Mouse (Mus musculus): Measurements from ENCODE around the gene Frk.
"Not testable (repeated sequence)": the region's sequence is repeated elsewhere in the genome, so short reads cannot be mapped to it uniquely, and the experiment has no call there.

Frk gene

DNA sequence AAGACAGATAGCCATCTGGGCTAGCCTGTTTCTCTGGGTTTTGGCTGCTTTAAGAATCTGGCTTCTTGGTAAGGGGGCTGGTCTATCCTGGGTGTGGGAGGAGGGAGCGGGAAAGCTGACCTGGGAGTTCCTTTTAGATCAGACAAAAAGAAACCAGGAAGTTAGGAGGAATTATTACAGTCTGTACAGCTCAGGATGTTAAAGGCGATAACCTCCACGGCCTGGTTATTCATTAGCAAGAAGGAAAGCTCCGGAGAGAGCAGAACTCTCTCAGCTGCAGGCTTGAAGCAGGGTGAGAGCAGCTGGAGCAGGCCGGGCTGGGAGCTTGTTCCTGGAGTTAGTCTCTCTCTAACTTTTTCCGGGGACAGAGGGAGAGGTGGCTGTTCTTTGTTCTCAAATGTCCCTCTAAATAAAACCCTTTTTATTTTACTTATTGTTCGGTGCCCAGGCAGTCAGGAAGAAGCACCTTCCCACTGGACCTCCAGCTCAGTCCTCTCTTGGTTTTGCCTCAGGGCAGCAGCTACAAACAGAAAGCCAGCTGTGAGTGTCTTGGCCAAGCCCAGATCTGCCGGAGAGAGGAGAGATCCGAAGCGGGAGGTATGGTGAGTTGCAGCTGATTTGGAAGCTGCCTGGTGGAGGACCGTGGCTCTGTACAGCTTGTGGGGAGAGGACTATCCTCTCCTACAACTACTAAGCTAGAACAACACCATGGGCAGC is at the start of gene Frk:
Gene Frk, plus strand, starts transcription at position 103 of the 717 bp plus-strand sequence.
- DNase-seq (ENCODE audit: low spot score in 2 of 2), result no peak

DNA sequence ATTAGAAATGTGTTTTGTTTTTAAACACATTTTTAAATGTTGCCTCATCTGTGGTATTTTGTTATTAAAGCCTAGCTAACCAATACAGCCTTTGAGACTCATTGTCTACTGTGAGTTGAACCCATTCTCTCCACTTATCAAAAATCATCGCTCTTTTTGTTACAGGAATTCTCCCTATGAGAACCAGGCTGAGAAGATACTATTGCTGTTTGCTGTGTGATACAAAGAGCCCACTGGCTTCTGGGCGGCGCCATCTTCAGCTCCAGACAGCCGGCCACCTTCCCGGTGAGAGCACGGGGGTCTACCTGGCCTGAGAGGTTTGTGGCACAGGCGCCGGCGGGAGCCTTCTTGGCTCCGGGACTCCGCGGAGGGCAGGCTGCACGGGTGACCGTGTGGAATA is 49.0 kb upstream of the Frk start:
- not testable (repeated sequence) for DNase-seq (ENCODE audit: low spot score in 2 of 2)

DNA sequence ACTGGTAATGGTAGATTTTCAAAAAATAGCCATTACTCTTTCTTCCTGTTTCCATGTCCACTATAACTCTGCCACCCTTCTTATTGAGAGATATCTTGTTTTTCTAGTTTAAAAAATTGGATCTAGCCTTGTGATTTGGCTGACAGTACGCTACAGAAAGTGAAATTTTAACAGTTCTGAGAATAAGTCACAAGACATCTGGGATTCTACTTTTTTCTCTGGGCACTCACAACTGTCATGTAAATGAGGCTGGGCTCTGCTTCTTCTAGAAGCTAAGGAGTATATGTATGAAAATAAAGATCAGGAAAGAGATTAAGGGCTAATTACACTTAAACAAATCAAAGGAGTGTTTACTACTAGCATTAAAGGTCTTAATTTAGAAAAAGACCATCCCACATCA is 33.7 kb upstream of the Frk start:
- no peak for DNase-seq (ENCODE audit: low spot score in 2 of 2)

DNA sequence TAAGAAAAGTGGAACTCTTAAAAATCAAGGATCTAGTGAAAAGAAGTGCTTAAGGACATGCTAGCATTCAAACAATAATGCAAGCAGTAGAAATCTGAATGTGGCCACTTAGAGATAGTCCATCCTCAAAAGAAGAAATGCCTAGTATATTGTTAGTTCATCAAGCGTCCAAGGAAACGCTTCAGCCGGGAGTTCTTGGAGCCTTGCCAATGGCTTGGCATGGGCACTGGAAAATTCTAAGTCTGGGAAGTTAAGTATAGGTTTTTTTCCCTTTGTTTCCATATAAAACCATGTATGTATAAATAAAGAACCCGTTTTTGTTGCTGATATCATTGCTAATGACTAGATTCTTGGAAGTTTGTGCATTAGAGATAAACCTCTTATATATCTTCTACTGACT is 21.7 kb upstream of the Frk start:
- DNase-seq (ENCODE audit: low spot score in 2 of 2), result no peak

DNA sequence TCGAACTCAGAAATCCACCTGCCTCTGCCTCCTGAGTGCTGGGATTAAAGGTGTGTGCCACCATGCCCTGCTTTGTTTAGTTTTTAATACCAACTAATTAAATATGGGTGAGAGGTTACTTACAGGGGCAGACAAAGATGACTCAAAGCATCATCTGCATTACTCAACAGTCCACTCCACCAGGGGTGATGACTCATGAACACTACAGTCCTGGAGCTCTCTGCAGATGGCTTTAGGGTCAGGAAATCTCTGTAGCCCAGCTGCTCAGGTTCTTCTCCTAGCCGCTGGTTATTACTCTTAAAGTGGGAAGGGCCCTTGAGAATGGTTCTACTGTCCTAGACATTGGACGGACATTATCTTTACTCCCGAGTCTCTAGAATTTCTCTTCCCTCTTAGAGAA is 18.9 kb upstream of the Frk start:
- no peak for DNase-seq (ENCODE audit: low spot score in 2 of 2)

DNA sequence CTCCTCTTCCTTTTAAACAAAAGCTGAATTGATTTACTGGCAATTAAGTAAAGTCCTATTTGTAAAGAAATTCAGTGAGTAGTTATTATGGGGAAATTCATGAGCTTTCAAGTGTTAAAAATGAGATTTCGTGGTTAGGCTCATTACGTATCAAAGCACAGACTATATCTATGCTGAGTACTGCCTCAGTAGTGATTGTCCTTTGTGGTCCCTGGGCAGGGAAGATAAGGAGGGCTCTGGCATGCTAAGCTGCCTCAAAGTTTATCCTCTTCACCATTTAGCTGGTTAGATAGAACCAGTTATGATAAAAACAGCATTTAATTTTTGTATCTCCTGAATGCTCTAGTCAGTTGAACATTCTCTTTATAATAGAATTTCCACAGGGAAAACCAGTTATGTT is 14.2 kb upstream of the Frk start:
- DNase-seq (ENCODE audit: low spot score in 2 of 2), result no peak

DNA sequence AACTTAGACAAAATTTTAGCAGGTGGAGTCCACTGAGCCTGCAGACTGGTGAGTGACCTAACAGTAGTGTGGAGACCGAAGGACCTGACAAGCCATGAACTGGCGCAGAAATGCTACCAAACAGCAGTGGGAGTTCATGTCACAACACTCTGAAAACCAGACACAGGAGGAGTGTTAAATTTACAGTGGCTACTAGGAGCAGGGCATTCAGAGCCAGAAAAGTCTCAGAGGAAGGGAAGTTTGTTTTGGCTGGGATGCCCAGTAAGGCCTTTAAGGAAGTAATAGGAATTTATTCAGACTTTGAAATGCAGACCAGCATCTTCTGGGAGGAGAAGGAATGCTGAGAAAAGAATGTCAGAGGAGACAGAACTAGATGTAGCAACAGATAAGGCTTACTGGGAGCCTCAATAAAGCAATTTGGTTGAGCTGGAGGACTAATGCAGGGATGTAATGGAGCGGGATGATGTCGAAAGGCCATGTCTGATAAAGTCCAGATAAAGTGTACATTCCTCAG is 3.2 kb upstream of the Frk start:
- DNase-seq (ENCODE audit: low spot score in 2 of 2), result no peak

DNA sequence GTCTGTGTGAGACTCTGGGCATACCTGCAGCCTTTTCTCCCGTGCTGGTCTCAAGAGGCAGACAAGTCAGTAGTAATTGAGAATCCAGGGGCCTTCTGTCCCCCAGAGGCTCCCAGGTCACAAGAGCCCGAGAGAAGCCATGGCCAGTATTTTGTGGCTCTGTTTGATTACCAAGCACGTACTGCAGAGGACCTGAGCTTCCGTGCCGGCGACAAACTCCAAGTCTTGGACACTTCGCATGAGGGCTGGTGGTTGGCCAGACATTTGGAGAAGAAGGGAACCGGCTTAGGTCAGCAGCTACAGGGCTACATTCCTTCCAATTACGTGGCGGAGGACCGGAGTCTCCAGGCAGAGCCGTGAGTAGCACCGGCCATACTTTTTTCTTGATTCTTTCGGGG is 814 bp downstream of the Frk start:
- DNase-seq (ENCODE audit: low spot score in 2 of 2), result no peak

DNA sequence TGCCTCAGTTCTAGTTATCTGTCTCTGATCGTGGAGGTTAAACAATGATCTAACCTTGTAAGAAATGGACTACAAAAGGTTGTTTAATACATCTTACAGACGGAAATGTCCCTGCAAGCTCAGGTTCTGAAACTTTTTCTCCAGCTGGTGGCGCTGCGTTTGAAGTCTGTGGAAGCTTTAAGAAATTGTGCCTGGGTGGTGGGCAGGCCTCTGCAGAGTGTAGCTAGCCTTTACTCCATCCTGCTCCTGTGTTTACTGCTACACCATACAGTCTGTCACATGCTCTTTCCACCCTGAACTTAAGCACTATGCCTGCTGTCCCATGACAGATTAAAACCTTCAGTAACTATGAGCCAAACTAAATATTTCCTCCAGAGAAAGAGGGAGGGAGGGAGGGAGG is 1.9 kb downstream of the Frk start:
- no peak for DNase-seq (ENCODE audit: low spot score in 2 of 2)

DNA sequence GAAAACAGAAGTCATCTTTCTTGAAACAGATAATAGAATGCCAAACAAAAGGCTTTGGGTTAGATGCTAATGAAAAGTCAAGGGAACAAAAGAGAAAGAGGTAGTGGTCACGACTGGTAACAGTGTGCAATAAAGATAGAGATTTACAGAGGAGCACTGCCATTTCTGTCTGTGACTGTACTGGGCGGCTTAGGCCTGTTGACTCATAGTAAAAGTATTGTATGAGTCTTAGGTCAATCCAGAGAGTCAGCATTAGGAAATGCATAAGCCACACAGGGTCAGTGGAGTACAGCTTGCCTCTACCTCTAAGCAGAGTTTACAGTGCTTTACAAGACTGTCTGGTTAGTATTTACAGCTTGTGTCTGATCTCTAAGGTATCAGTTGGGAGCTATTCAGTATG is 24.6 kb downstream of the Frk start:
- DNase-seq (ENCODE audit: low spot score in 2 of 2), result no peak

DNA sequence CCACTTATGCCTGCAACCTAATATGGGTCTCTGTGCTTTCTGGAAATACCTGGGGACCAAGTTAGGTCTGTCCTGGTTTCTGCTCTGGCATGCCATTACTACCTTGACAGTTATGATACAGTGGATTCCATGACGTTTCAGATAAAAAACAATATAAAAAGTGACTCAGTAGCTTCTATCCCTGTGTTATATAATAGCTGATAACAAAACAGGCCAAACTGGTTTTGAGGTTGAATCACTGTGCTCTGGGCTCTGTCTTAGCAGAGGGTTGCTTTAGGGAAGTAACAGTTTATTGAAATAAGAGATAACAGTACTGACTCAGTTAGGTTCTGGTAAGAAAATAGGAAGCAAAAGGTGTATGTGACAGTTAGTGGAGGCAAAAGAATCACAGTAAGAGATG is 25.4 kb downstream of the Frk start:
- no peak for DNase-seq (ENCODE audit: low spot score in 2 of 2)

DNA sequence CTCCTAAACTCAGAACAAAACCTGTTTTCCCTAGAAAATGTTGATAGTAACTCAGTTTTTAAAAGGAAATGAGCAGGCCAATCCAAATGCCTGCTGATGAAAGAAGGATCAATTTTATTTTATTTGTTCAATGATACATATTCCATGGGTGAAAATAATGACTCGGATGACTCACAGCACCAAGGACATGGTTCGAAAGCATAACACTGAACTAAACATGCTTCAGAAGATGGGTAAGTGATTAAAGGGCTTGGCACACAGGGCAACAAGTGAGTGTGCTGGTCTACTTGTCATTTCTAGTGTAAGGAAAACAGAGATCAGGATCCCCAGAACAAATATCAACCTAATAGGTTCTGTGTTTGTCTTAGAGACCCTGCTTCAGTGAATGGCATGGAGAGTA is 26.1 kb downstream of the Frk start:
- DNase-seq (ENCODE audit: low spot score in 2 of 2), result no peak

DNA sequence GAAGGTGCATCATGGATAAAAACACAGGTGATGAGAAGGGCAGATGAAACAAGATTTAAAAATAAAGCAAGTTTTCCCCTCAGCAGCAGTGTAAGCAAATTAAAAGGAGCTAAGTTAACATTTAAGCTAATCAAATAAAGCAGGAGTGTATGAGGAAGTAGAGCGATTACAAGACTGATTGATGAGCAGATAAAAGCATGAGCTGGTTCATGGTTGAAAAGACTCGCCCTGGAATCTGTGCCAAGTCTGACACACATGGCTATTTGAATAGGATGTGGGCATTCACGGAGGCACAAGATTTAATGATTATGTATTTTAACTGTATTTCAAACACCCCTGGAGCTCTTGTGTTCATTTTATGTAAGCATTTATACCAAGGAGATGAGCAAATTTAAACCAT is 28.0 kb downstream of the Frk start:
- DNase-seq (ENCODE audit: low spot score in 2 of 2), result no peak

DNA sequence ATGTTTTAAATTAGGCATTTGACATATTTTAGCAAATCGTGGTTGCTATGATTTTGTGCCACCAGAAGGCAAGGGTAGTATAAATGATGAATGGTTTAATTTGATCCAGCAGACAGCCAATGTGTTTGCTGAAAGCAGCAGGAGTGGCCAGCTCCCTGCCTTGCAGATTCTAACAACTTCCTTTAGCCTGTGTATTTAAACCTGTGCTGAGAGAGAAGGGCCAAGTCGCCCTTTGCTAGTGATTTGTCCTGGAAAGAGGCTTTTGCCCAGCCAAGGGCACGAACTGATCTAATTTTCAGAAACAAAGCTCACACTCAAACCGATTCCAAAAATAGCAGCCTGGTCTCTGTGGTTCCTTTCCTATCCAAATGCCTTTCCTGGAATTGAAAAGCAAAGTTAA is 29.4 kb downstream of the Frk start:
- no peak for DNase-seq (ENCODE audit: low spot score in 2 of 2)

DNA sequence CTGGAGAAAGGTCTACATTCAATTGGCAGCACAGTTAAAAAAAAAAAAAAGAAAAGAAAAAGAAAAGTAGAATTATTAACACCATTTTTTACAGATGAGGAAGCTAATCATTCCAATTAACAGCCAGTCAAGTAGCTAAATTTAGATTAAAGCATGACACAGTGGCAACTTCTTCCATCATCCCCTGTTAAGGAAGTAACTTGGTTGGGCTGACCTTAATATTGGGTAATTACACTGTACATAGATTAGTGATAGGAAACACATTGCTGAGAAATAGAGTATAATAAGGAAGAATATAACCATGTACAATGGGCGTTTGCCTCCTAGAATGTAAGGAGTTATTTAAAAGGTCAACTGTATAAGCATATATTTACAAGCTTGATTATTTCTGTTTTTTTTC is 42.4 kb downstream of the Frk start:
- DNase-seq (ENCODE audit: low spot score in 2 of 2), result no peak

DNA sequence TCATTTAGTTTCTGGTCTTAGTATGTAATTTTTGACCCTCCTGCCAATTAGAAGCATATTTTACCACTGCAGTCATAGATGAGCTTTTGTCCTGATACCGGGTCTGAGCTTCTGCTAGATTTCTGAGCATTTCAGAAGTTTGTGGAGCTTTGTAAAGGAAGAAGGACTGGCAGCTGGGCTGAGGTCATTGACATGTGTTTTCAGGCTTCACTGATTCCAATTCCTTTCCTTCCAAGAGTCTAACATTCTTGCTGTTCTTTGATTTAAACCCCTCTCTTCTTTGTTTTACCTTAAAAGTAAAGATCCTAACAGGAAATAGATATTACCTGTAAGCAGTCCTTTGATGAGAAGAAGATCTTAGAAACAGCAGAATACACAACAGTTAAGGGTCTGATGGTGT is 48.6 kb downstream of the Frk start:
- no peak for DNase-seq (ENCODE audit: low spot score in 2 of 2)

DNA sequence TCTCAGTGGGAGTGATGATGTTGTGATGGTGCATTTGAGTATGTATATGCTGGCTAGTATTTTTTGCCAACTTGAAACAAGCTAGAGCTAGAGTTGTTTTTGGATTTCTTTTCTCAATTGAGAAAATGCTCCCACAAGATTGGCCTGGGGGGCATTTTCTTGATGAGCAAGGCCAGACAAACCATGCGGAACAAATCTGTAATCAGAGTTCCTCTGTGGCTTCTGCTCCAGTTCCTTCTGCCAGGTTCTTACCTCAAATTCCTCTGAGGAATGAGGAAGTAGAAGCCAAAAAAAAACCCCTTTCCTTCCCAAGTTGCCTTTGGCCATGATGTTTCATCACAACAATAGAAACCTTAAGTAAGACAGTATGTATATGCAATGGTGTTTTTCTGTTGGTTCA is 49.3 kb downstream of the Frk start:
- DNase-seq (ENCODE audit: low spot score in 2 of 2), result no peak

DNA sequence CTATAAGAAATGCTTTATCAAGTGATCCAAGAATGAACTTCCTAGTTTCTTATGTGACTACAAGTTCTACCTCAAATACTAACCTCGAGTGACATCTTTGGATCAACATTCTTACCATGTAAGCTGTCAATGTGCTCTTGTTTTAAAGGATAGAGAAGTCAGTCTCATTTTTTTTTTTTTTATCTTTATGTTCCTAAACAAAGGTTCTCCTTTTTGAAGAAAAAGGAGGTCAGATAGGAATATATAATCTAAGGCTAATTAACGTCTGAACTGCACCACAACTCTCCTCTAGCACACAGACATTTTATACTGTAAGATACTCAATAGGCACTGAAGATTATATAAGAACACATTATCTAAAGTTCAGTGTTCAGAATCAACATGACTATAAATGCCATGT is 57.5 kb downstream of the Frk start:
- DNase-seq (ENCODE audit: low spot score in 2 of 2), result no peak

DNA sequence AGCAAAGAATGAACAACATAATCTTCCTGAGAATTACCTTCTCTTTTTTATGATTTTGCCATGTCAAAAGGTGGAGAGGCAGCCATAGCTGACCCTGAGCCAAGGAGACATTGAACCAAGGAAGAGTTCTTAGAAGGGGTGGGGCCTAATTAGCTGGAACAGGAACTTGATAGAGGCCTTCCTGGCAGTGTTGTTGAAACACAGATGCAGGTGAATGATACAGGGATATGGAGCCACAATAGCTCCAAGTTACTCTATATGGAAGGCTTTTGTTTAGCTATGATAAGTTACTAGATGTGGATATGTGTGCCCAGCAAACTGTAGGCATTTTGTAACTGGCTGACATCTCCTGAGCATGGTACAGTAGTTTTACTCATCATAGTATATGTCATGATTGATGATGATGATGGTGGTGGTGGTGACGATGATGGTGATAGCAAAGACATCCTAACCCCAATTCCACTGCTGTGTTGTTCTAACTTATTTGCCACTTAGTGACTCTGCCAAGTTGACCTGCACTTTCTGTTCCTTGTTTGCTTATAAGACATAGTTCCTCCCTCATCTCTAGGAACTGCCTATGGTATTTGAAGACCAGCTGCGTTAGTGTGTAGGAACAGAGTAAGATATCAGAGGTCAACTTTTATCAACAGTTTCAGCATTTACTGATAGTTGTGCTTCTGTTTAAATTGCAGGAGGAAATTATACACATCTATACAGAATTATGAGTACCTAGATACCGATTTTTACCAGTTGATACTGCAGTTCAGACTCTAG is 58.7 kb downstream of the Frk start:
- no peak for DNase-seq (ENCODE audit: low spot score in 2 of 2)

DNA sequence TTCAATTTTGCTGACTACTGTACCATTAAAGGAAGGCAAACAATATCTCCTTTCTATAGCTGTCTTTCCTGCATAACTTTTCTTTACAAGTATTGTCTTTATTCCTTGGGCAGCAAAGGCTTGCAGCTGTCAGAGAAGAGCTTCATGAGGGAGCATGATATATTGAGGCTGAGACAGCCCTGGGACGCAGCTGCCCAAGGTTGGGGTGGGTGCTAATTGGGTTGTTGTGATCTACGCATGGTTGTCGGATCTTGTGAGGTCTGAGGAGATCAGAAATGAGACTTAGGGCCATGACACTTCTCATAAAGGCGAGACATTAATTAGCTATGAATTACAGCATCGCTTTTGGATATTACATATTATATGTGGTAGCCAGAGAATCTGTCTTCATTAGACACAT is 67.4 kb downstream of the Frk start:
- no peak for DNase-seq (ENCODE audit: low spot score in 2 of 2)

DNA sequence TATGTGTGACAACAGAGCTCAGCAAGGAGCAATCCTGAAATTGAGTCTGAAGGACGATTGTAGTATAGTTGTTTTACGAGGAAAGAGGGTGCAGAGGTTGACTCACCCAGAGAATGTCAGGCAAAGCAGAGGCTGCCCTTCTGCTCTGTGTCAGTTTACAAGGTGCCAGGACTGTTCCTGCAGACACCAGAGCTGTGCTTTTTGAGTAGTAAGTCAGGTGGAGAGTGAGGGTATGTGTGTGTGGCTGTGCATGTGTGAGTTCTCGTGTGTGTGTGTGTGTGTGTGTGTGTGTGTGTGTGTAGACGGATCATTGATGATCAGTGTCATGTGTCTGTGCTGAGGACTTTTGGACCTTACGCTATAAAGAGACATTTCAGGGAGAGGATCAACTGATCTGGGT is 68.4 kb downstream of the Frk start:
- DNase-seq (ENCODE audit: low spot score in 2 of 2), result no peak

DNA sequence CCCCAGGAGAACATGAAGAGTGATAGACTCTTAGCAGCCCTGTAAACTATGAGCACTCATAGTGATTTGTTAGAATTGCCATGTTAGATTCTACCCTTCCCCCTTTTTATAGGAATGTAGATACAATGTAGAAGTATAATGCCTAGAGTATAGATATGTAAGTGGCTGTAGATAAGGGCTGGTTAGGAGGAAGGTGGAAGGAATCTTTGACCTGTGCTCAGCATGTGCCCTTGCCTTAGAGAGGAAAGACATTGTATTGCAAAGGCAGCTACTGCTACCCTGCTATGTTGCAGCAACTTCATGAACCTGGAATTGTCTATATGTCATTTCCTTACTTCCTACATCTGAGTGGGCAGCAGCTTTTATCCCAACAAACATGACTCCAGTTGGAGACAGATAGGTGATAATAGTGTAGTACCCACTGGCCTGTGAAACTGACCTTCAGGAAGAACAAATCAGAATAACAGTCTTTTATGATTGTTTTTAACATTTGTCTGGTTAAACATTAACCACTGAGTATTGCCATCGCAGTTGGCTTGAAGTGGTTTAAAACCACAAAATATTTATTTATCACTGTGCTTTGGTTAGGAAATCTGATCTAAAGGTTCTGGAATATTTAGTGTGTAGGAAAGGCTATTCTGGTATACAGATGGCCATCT is 80.4 kb downstream of the Frk start:
- DNase-seq (ENCODE audit: low spot score in 2 of 2), result no peak

DNA sequence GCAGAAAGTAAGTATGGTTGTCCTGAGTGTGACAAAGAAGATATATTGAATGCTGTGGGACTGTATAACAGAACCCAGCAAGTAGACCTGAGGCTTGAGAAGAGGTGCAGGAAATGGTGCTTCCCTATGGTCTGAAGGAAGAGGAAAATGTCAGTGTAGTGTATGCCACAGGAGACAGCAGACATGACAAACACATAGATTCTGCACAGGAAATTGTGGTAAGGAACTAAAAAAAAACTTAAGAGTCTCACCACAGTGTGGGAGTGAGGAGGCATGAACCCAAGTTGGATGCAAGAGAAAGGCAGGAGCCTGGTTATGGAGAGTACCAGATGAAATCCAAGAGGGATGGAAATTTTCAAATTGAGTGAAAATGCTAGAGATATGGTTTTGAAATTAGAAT is 132.3 kb downstream of the Frk start:
- no peak for DNase-seq (ENCODE audit: low spot score in 2 of 2)

All from spleen, postnatal 10 days (tissue).